Mouse (Mus musculus): ENCODE results near the gene 1700088E04Rik. TPM values are rescaled to one million over a fixed set of nuclear protein-coding genes. Genes with fewer than 3 reads are reported as not detected.
A peak's percentile ranks its signal among the peaks of the same experiment; 100 is the strongest.

Gene 1700088E04Rik
- total RNA-seq, 2 experiments from 2014 or later: 12.2 to 16.5 TPM

- intact Hi-C loops (cut with DNase I): no loop called here
- no peak for DNase-seq (ENCODE audit: extremely low spot score in 1 of 2, low spot score in 2 of 2)
These were observed 5.7 kb downstream of the 1700088E04Rik start for GRCm38 (mm10) chr15:79135332-79135731.

GRCm38 (mm10) chr15:79134496-79135270 lies 6.4 kb downstream of the 1700088E04Rik start:
- DNase-seq (ENCODE audit: extremely low spot score in 1 of 2, low spot score in 2 of 2): no peak
- intact Hi-C loops (cut with DNase I): no loop called here

- intact Hi-C loops (cut with DNase I): no loop called here
- no peak for DNase-seq (ENCODE audit: extremely low spot score in 1 of 2, low spot score in 2 of 2)
These were observed 7.8 kb downstream of the 1700088E04Rik start for GRCm38 (mm10) chr15:79133191-79133661.

GRCm38 (mm10) chr15:79131442-79131841 lies 9.6 kb downstream of the 1700088E04Rik start:
- no peak for DNase-seq (ENCODE audit: extremely low spot score in 1 of 2, low spot score in 2 of 2)
- intact Hi-C loops (cut with DNase I): no loop called here

GRCm38 (mm10) chr15:79130782-79131181 lies 10.3 kb downstream of the 1700088E04Rik start:
- no peak for DNase-seq (ENCODE audit: extremely low spot score in 1 of 2, low spot score in 2 of 2)
- intact Hi-C loops (cut with DNase I): no loop called here

GRCm38 (mm10) chr15:79129311-79129710 lies 11.7 kb downstream of the 1700088E04Rik start:
- no peak for DNase-seq (ENCODE audit: extremely low spot score in 1 of 2, low spot score in 2 of 2)
- intact Hi-C loops (cut with DNase I): no loop called here

- DNase-seq (ENCODE audit: extremely low spot score in 1 of 2, low spot score in 2 of 2): no peak
- intact Hi-C loops (cut with DNase I): no loop called here
These were observed 12.8 kb downstream of the 1700088E04Rik start for GRCm38 (mm10) chr15:79128208-79128607.

GRCm38 (mm10) chr15:79127101-79127500 lies 14.0 kb downstream of the 1700088E04Rik start:
- DNase-seq (ENCODE audit: extremely low spot score in 1 of 2, low spot score in 2 of 2): no peak
- intact Hi-C loops (cut with DNase I): no loop called here

GRCm38 (mm10) chr15:79126217-79126932 lies 14.7 kb downstream of the 1700088E04Rik start:
- DNase-seq (ENCODE audit: extremely low spot score in 1 of 2, low spot score in 2 of 2): no peak
- intact Hi-C loops (cut with DNase I): no loop called here

- no peak for DNase-seq (ENCODE audit: extremely low spot score in 1 of 2, low spot score in 2 of 2)
- intact Hi-C loops (cut with DNase I): no loop called here
These were observed 16.6 kb downstream of the 1700088E04Rik start for GRCm38 (mm10) chr15:79124331-79124875.

- intact Hi-C loops (cut with DNase I): no loop called here
- DNase-seq (ENCODE audit: extremely low spot score in 1 of 2, low spot score in 2 of 2): no peak
These were observed 17.3 kb downstream of the 1700088E04Rik start for GRCm38 (mm10) chr15:79123751-79124150.

GRCm38 (mm10) chr15:79122546-79122945 lies 18.5 kb downstream of the 1700088E04Rik start:
- intact Hi-C loops (cut with DNase I): no loop called here
- DNase-seq (ENCODE audit: extremely low spot score in 1 of 2, low spot score in 2 of 2): no peak

GRCm38 (mm10) chr15:79122119-79122518 lies 18.9 kb downstream of the 1700088E04Rik start:
- intact Hi-C loops (cut with DNase I): no loop called here
- DNase-seq (ENCODE audit: extremely low spot score in 1 of 2, low spot score in 2 of 2): no peak

- no peak for DNase-seq (ENCODE audit: extremely low spot score in 1 of 2, low spot score in 2 of 2)
- intact Hi-C loops (cut with DNase I): no loop called here
These were observed 21.6 kb downstream of the 1700088E04Rik start for GRCm38 (mm10) chr15:79119491-79119890.

- intact Hi-C loops (cut with DNase I): no loop called here
These were observed 25.8 kb downstream of the 1700088E04Rik start for GRCm38 (mm10) chr15:79115276-79115675.

GRCm38 (mm10) chr15:79111774-79112173 lies 29.3 kb downstream of the 1700088E04Rik start:
- no peak for DNase-seq (ENCODE audit: extremely low spot score in 1 of 2, low spot score in 2 of 2)
- intact Hi-C loops (cut with DNase I): no loop called here

More at GRCm38 (mm10) chr15:79115276-79115675, 25.8 kb downstream of the 1700088E04Rik start:
- no peak for DNase-seq (ENCODE audit: extremely low spot score in 1 of 2, low spot score in 2 of 2)

- no peak for DNase-seq (ENCODE audit: extremely low spot score in 1 of 2, low spot score in 2 of 2)
- intact Hi-C loops (cut with DNase I): no loop called here
These were observed 30.5 kb downstream of the 1700088E04Rik start for GRCm38 (mm10) chr15:79110528-79110927.

- intact Hi-C loops (cut with DNase I): no loop called here
- DNase-seq (ENCODE audit: extremely low spot score in 1 of 2, low spot score in 2 of 2): no peak
These were observed 31.0 kb downstream of the 1700088E04Rik start for GRCm38 (mm10) chr15:79110031-79110430.

GRCm38 (mm10) chr15:79109321-79109934 lies 31.6 kb downstream of the 1700088E04Rik start:
- intact Hi-C loops (cut with DNase I): no loop called here
- DNase-seq (ENCODE audit: extremely low spot score in 1 of 2, low spot score in 2 of 2): peak in 1 of 2 experiments; percentile 66

All from left cerebral cortex, postnatal 10 days (tissue).